ENCODE assay signal across 12 mouse cellular contexts in the genomic region with DNA sequence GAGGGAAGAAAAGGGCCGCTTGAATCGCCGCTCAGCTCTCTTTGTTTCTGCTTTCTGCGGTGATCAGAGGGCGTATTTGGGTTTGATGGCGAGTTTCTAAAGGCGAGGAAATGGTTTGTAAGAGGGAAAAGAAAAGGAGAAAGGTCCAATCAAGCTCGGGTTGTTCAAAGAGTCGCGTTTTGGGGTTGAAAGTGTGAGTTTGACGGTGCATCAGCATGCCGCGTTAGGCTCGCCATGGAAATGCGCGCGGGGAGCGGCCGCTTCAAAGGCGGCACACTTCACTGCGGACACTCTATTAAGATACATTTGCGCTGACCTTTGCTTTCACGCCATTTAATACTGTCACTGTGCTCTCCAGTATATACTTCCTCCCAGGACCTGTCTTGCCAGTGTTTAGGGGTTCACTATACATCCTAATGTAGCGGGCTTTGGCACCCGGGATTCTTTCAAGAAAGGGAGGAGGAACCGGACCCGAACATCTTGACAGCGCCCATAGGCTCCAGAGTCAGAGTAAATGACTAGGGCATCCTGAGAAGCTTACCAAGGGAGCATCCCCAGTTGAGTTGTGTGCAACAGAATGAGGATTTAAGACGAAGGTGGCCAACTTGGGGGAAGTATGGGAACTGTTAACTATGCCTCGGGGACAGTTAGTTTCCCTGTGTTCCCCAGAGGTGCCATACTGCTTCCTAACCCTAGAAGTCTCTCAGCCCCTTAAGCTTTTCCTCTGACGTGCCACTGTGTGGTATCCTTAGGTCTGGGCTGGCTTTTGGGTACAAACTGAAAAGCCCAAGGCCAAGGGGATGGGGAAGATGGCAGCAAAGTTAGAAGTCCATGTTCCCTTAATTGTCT. TPM values are rescaled to one million over a fixed set of nuclear protein-coding genes. Genes with fewer than 3 reads are reported as not detected.
DNase-seq lines count a peak whose midpoint lies in the region; ATAC-seq lines count a peak whose summit lies in the region.
"Had no signal": no experiment of that assay in that cellular context is flagged by ENCODE, and none has a peak within 500 bp of the region (broad histone marks: within the 10 kb centered on the region; RNA-seq: fewer than 3 reads in every experiment).

No protein-coding gene starts in this region.

- H3K27me3 ChIP-seq in forebrain, embryonic 14.5 days (replicated peaks; ENCODE audit: control insufficient read depth, insufficient read depth, low read length) = peaks cover 80% of the 10 kb centered on the region
- peaks cover 100% of the 10 kb centered on the region for H3K27me3 ChIP-seq in midbrain, embryonic 10.5 days (ENCODE audit: low read depth, poor library complexity, severe bottlenecking)

- H3K9me3 ChIP-seq in forebrain, embryonic 14.5 days (replicated peaks; ENCODE audit: control insufficient read depth, low read length) = no peaks in the 10 kb centered on the region
- no peaks in the 10 kb centered on the region for H3K9me3 ChIP-seq in midbrain, embryonic 10.5 days (replicated peaks)

- under 1% methylated on average over 31 of the region's 31 CpGs for WGBS in forebrain, embryonic 14.5 days
- WGBS in midbrain, embryonic 10.5 days = 0% methylated on average over 31 of the region's 31 CpGs

- H3K27ac ChIP-seq in forebrain, embryonic 14.5 days (ENCODE audit: low read depth, low read length) = peak overlapping the region; percentile 95
- H3K27ac ChIP-seq in midbrain, embryonic 10.5 days (replicated peaks) = peak overlapping the region; percentile 98

- ATAC-seq in forebrain, embryonic 14.5 days = peak; percentile 29; the same call in 1 of the 2 replicates

- H3K36me3 ChIP-seq in forebrain, embryonic 14.5 days (ENCODE audit: control insufficient read depth, insufficient read depth, low read length) = no peaks in the 10 kb centered on the region
- H3K36me3 ChIP-seq in midbrain, embryonic 10.5 days = no peaks in the 10 kb centered on the region

- H3K4me1 ChIP-seq in forebrain, embryonic 14.5 days (ENCODE audit: control insufficient read depth, insufficient read depth, low read length) = no peaks in the 10 kb centered on the region
- peaks cover 82% of the 10 kb centered on the region for H3K4me1 ChIP-seq in midbrain, embryonic 10.5 days

- H3K9ac ChIP-seq in forebrain, embryonic 14.5 days (ENCODE audit: low read length) = peak overlapping the region; percentile 4
- H3K9ac ChIP-seq: lung, embryonic 14.5 days had no signal

- DNase-seq in ES-CJ7 (ENCODE audit: low read depth, low spot score) = peak; percentile 40
- DNase-seq in cerebellum, adult 9-11 months = peak; percentile 39
- DNase-seq in forebrain, embryonic 14.5 days (ENCODE audit: low spot score) = peak; percentile 71
- peak; percentile 79 for DNase-seq in midbrain, embryonic 10.5 days (ENCODE audit: low spot score)
- DNase-seq in adrenal gland, postnatal 36 days = no peak
- no peak for DNase-seq in ovary, postnatal 36 days (ENCODE audit: low spot score)
- DNase-seq in gastrocnemius, postnatal 4 days (ENCODE audit: low spot score in 2 of 2) = no peak
- no peak for DNase-seq in heart, adult 9 months (ENCODE audit: low spot score in 2 of 2)
- DNase-seq: kidney, postnatal 14 days had no signal

- peak overlapping the region; percentile 37 for H3K4me2 ChIP-seq in forebrain, embryonic 14.5 days (ENCODE audit: low read length)
- H3K4me2 ChIP-seq: lung, embryonic 14.5 days had no signal

- H3K4me3 ChIP-seq in forebrain, embryonic 14.5 days (ENCODE audit: low read depth, low read length) = 0 out of 2 replicates have a peak overlapping the region, but pooled peaks have one; percentile 5
- peak overlapping the region; percentile 75 for H3K4me3 ChIP-seq in midbrain, embryonic 10.5 days

RNA-seq across cellular contexts. Expression of gene Zic1, which starts 21.5 kb away (rescaled TPM):
- 14.4 and 14.8 TPM in 2 replicates for polyA plus RNA-seq in forebrain, embryonic 14.5 days (2014; fragmentation: Nextera tagmentation; extraction: Ambion mirVana)
- polyA plus RNA-seq in midbrain, embryonic 10.5 days (2016; fragmentation: Nextera tagmentation; extraction: Ambion mirVana) = 6.5 and 6.6 TPM in 2 replicates
- total RNA-seq in adrenal gland, postnatal 36 days (2021) = not detected
- 1 to 10 TPM; 2.2 to 2.4 TPM for total RNA-seq in gastrocnemius, postnatal 4 days (2021)
- total RNA-seq: heart, postnatal 25 days; monocyte, adult 5-6 weeks had no signal
- polyA plus RNA-seq: lung, embryonic 14.5 days had no signal

RNA-seq across cellular contexts. Expression of gene Zic4, which starts 24.9 kb away (rescaled TPM):
- 45.1 and 56.3 TPM in 2 replicates for polyA plus RNA-seq in forebrain, embryonic 14.5 days (2014; fragmentation: Nextera tagmentation; extraction: Ambion mirVana)
- 25.1 and 33.5 TPM in 2 replicates for polyA plus RNA-seq in midbrain, embryonic 10.5 days (2016; fragmentation: Nextera tagmentation; extraction: Ambion mirVana)
- total RNA-seq in adrenal gland, postnatal 36 days (2021) = not detected
- under 1 TPM; 0.73 to 0.78 TPM for total RNA-seq in gastrocnemius, postnatal 4 days (2021)
- total RNA-seq: heart, postnatal 25 days; monocyte, adult 5-6 weeks had no signal
- polyA plus RNA-seq: lung, embryonic 14.5 days had no signal

Comparison
In these comparisons a context has a peak if more than half of its experiments do, and no peak if none do; other contexts are left out.
1. DNase-seq: peak in ES-CJ7 (single experiment), cerebellum, adult 9-11 months (single experiment), forebrain, embryonic 14.5 days (single experiment) and midbrain, embryonic 10.5 days (single experiment); none in adrenal gland, postnatal 36 days (0 of 2), ovary, postnatal 36 days (single experiment), gastrocnemius, postnatal 4 days (0 of 2) and heart, adult 9 months (0 of 2).